Mouse (Mus musculus): ENCODE data around the gene Cox6a2.
A peak's percentile ranks its signal among the peaks of the same experiment; 100 is the strongest.
"Not testable (repeated sequence)": the region's sequence is repeated elsewhere in the genome, so short reads cannot be mapped to it uniquely, and the experiment has no call there.

Cox6a2 gene

GRCm38 (mm10) chr7:128234796-128235195, 28.6 kb upstream of the Cox6a2 start:
- DNase-seq (ENCODE audit: low read depth, low spot score), result no peak

DNA sequence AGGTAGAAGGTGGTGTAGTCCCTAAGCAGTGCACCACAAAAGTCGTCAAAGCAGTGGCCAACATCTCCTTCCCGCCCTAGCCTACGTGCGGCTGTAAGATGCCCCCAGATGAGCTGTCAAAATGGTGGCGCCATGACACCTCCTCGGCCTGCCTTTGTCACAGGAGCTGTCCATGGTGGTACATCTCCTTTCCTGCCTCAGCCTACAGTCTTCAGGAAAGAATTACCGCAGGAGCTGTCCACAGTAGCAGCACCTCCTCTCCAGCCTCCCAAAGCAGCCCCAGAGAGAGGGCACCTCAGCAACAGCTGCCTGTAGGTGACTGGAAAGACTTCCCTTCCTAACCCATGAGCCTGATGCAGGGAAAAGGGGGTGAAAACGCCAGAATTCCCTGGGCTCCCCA, 25.6 kb upstream of the Cox6a2 start:
- no peak for DNase-seq (ENCODE audit: low read depth, low spot score)

- no peak for DNase-seq (ENCODE audit: low read depth, low spot score)
Measured at GRCm38 (mm10) chr7:128220936-128221335, 14.7 kb upstream of the Cox6a2 start.

DNA sequence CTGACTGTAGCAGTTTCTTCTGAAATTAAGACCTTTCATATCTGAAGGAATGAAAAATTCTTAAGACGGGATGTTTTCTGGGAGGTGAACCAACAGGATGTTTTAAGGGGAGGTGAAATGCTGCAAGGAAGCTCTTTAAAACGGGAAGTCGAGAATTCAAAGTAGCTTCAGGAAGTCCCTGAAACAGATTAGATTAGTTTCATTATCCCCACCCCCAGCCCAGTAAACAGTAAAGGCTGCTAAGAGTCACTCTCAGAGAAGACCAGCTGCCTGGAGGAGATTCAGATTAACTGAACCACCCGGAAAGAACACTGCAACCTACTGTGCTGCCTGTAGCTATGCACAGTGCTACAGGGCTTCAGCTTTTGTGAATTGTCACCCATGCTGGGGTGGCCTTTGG, 13.8 kb upstream of the Cox6a2 start:
- no peak for DNase-seq (ENCODE audit: low read depth, low spot score)

- no peak for DNase-seq (ENCODE audit: low read depth, low spot score)
Measured at GRCm38 (mm10) chr7:128209826-128210225, 3.6 kb upstream of the Cox6a2 start.

DNA sequence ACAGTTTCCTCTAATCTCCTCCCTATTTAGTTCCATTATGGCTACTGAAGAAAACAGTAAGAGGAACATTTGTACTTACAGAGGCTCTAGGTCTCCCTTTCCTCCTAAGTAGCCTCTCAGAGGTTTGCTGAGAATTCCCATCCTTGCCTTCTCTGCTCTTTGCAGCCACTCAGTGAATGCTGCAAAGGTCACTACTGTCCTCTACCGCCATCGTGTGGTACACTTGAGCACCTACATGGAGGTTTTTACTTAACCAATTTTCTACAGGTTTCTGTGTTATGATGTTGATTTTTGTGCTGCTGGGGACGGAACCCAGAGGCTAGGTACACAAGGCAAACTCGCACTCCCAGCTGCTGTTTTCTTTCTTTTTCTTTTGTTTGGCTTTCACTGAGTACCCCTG, 2.0 kb upstream of the Cox6a2 start:
- DNase-seq (ENCODE audit: low read depth, low spot score), result peak; percentile 66

- DNase-seq (ENCODE audit: low read depth, low spot score), result no peak
Measured at GRCm38 (mm10) chr7:128205695-128206094, 492 bp downstream of the Cox6a2 start.

DNA sequence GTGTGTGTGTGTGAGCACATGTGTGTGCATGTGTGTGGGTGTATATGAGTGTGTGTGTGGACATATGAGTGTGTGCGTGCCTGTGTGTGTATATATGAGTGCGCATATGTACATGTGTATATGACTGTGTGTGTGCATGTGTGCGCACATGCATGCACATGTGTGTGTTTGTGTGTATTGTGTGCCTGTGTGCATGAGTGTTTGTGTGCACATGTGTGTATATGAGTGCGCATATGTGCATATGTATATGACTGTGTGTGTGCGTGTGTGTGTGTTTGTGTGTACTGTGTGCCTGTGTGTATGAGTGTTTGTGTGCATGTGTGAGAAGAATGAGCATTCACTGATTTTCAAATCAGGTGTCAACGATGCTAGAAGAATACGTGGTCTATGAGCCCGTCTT, 2.0 kb downstream of the Cox6a2 start:
- DNase-seq (ENCODE audit: low read depth, low spot score), result no peak

GRCm38 (mm10) chr7:128203071-128203470, 3.1 kb downstream of the Cox6a2 start:
- no peak for DNase-seq (ENCODE audit: low read depth, low spot score)

- DNase-seq (ENCODE audit: low read depth, low spot score), result no peak
Measured at GRCm38 (mm10) chr7:128201607-128202006, 4.6 kb downstream of the Cox6a2 start.

GRCm38 (mm10) chr7:128181691-128182090, 24.5 kb downstream of the Cox6a2 start:
- DNase-seq (ENCODE audit: low read depth, low spot score), result no peak

- DNase-seq (ENCODE audit: low read depth, low spot score), result no peak
Measured at GRCm38 (mm10) chr7:128180546-128180945, 25.6 kb downstream of the Cox6a2 start.

DNA sequence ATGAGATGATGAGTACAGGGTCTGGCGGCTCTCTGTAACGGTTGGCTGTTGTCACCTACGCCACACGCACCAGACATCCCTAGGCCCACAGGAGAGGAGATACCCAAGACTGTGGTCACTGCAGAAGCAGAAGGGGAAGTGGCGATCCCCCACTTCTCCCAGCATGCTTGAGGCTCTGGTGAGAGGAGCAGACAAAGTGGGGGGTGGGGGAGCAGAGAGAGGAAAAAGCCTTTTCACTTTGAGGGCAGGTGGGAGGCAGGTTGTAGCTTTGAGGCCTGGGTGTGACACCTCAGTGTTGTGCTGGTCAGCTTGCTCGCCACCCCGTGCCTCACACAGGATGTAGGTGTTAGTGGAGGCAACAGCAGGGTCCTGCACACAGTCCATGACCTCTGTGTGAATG, 26.1 kb downstream of the Cox6a2 start:
- DNase-seq (ENCODE audit: low read depth, low spot score), result no peak

- no peak for DNase-seq (ENCODE audit: low read depth, low spot score)
Measured at GRCm38 (mm10) chr7:128178385-128178784, 27.8 kb downstream of the Cox6a2 start.

DNA sequence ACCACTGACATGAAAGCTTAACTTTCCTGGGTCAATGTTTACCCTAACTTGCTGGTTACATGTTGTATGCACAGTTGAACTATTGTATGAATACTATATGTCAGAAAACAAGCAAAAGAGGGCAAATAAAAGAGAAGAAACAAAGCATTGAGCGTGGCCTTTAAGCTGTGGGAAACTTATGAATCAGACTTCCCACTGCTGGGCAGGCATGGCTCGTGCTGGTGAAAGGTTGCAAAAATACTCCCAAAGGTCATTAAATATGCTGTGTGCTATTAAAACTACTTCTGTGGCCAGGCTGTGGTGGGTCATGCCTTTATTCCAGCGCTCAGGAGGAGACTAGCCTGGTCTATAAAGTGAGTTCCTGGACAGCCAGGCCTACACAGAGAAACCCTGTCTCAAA, 36.2 kb downstream of the Cox6a2 start:
- DNase-seq (ENCODE audit: low read depth, low spot score), result no peak

- no peak for DNase-seq (ENCODE audit: low read depth, low spot score)
Measured at GRCm38 (mm10) chr7:128166391-128166790, 39.8 kb downstream of the Cox6a2 start.

- no peak for DNase-seq (ENCODE audit: low read depth, low spot score)
Measured at GRCm38 (mm10) chr7:128164001-128164400, 42.2 kb downstream of the Cox6a2 start.

- not testable (repeated sequence) for DNase-seq (ENCODE audit: low read depth, low spot score)
Measured at GRCm38 (mm10) chr7:128158688-128159354, 47.4 kb downstream of the Cox6a2 start.
